17 mouse cellular contexts compared by ENCODE assay signal in the genomic region with DNA sequence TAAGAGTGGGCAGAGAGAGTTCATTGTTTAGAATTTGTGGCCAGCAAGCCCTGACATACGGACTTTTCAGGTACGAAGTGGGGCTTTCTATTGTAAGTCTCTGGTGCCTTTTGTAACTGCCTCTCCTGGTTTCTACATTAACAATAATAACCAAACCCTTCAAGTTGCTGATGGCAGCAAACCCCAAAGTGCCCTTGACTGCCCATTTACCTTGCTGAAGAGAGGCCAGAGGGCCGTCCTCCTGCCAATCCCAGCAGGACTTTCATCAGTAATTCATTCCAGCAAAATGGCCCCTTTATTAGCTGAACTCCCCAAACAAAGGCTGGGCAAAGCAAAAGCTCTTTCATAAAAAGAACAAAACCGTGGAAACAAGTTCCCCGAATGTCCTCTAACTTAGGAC. TPM values are rescaled to one million over a fixed set of nuclear protein-coding genes. Genes with fewer than 3 reads are reported as not detected.
DNase-seq lines count a peak whose midpoint lies in the region; ATAC-seq and TF ChIP-seq lines count a peak whose summit lies in the region.
"Had no signal": no experiment of that assay in that cellular context is flagged by ENCODE, and none has a peak within 500 bp of the region (broad histone marks: within the 10 kb centered on the region; RNA-seq: fewer than 3 reads in every experiment).

No protein-coding gene starts in this region.

- no peak overlapping the region for H3K9ac ChIP-seq in kidney, postnatal 0 days (ENCODE audit: low read depth, low read length)
- no peak overlapping the region for H3K9ac ChIP-seq in hindbrain, embryonic 16.5 days (ENCODE audit: low read depth, low read length)
- H3K9ac ChIP-seq: embryonic facial prominence, embryonic 15.5 days; liver, embryonic 14.5 days; stomach, embryonic 15.5 days had no signal

- intact Hi-C loops in left cerebral cortex, postnatal 4 days (cut with DNase I): no loop called here

- ATAC-seq in kidney, postnatal 0 days (replicated peaks; ENCODE audit: low FRiP score, low read depth): no peak
- ATAC-seq in hindbrain, embryonic 16.5 days: no peak

- DNase-seq in kidney, adult 8-10 months: peak; percentile 62 to 67
- DNase-seq in kidney, postnatal 14 days: no peak
- no peak for DNase-seq in kidney, postnatal 0 days (ENCODE audit: low spot score)
- DNase-seq in lung, postnatal 10 days: peak; percentile 52
- no peak for DNase-seq in left cerebral cortex, postnatal 4 days
- DNase-seq in right cerebral cortex, postnatal 14 days: no peak
- DNase-seq: cerebellum, adult 9-11 months; layer of hippocampus, postnatal 36 days; midbrain, embryonic 14.5 days; thymus, adult 2 months had no signal

- 0 out of 2 replicates have a peak overlapping the region, but pooled peaks have one; percentile 3 for H3K27ac ChIP-seq in cortical plate, adult 2 months (ENCODE audit: insufficient read depth, low read length)
- 0 out of 2 replicates have a peak overlapping the region, but pooled peaks have one; percentile 36 for H3K27ac ChIP-seq in kidney, postnatal 0 days
- H3K27ac ChIP-seq in hindbrain, embryonic 16.5 days (ENCODE audit: low read depth, low read length): no peak overlapping the region
- H3K27ac ChIP-seq: embryonic facial prominence, embryonic 15.5 days; heart, embryonic 10.5 days; liver, embryonic 14.5 days; stomach, embryonic 15.5 days had no signal

- TF ChIP-seq POLR2A in cortical plate, adult 2 months (IDR thresholded peaks at IDR 0.05; ENCODE audit: extremely low read depth, insufficient read depth, low read length): no peak

- peaks cover 4% of the 10 kb centered on the region; the same call in 1 of the 2 replicates for H3K4me1 ChIP-seq in cortical plate, adult 2 months (ENCODE audit: control insufficient read depth, insufficient read depth, low read length)
- H3K4me1 ChIP-seq in kidney, postnatal 0 days (replicated peaks; ENCODE audit: insufficient read depth, low read length): peaks cover 6% of the 10 kb centered on the region; the same call in 1 of the 2 replicates
- H3K4me1 ChIP-seq in hindbrain, embryonic 16.5 days (ENCODE audit: control insufficient read depth, insufficient read depth, low read depth, low read length): peaks cover 7% of the 10 kb centered on the region

- 71% methylated on average over 5 of the region's 5 CpGs for WGBS in kidney, postnatal 0 days
- WGBS in hindbrain, embryonic 16.5 days: 35% methylated on average over 5 of the region's 5 CpGs

- peaks cover 11% of the 10 kb centered on the region for H3K36me3 ChIP-seq in kidney, postnatal 0 days (ENCODE audit: insufficient read depth, low read length)
- H3K36me3 ChIP-seq in hindbrain, embryonic 16.5 days (ENCODE audit: control insufficient read depth, insufficient read depth, low read length): peaks cover 8% of the 10 kb centered on the region

- TF ChIP-seq CTCF in cortical plate, adult 2 months (IDR thresholded peaks at IDR 0.05; ENCODE audit: extremely low read depth, insufficient read depth, low read length): no peak
- TF ChIP-seq CTCF in kidney, postnatal 0 days (IDR thresholded peaks at IDR 0.05; ENCODE audit: low read depth): no peak

- H3K4me3 ChIP-seq in cortical plate, adult 2 months (ENCODE audit: insufficient read depth, low read length): no peak overlapping the region
- H3K4me3 ChIP-seq in kidney, postnatal 0 days (replicated peaks; ENCODE audit: low read depth, low read length): no peak overlapping the region
- no peak overlapping the region for H3K4me3 ChIP-seq in hindbrain, embryonic 16.5 days (ENCODE audit: low read length)
- H3K4me3 ChIP-seq: embryonic facial prominence, embryonic 15.5 days; heart, embryonic 10.5 days; myocyte; stomach, embryonic 15.5 days had no signal

- 0 out of 2 replicates have a peak, but pooled peaks cover 2% of the 10 kb centered on the region for H3K9me3 ChIP-seq in kidney, postnatal 0 days (replicated peaks; ENCODE audit: low read length)
- H3K9me3 ChIP-seq in hindbrain, embryonic 16.5 days (ENCODE audit: control insufficient read depth, low read length): peaks cover 1% of the 10 kb centered on the region
- H3K9me3 ChIP-seq: embryonic facial prominence, embryonic 15.5 days; heart, embryonic 10.5 days; stomach, embryonic 15.5 days had no signal

- H3K27me3 ChIP-seq in kidney, postnatal 0 days (ENCODE audit: insufficient read depth, low read length): no peaks in the 10 kb centered on the region
- H3K27me3 ChIP-seq in hindbrain, embryonic 16.5 days (replicated peaks; ENCODE audit: control insufficient read depth, insufficient read depth, low read length): no peaks in the 10 kb centered on the region
- H3K27me3 ChIP-seq: embryonic facial prominence, embryonic 15.5 days; stomach, embryonic 15.5 days had no signal

- no peak overlapping the region for H3K4me2 ChIP-seq in kidney, postnatal 0 days (ENCODE audit: low read length)
- no peak overlapping the region for H3K4me2 ChIP-seq in hindbrain, embryonic 16.5 days (ENCODE audit: low read length)
- H3K4me2 ChIP-seq: embryonic facial prominence, embryonic 15.5 days; stomach, embryonic 15.5 days had no signal

RNA-seq across cellular contexts. Expression of a gene that starts 58.0 kb away (rescaled TPM):
- 32.8 and 37.4 TPM in 2 replicates for polyA plus RNA-seq in cortical plate, adult 2 months (2012; rRNA removed)
- 28.9 and 32.3 TPM in 2 replicates for polyA plus RNA-seq in kidney, postnatal 0 days (2015; fragmentation: Nextera tagmentation; extraction: Ambion mirVana)
- total RNA-seq in left cerebral cortex, postnatal 4 days (2021): 10 to 100 TPM; 57.2 to 64.9 TPM
- polyA plus RNA-seq in hindbrain, embryonic 16.5 days (2015; fragmentation: Nextera tagmentation; extraction: Ambion mirVana): 35.5 and 39.7 TPM in 2 replicates

Comparison
In these comparisons a context has a peak if more than half of its experiments do, and no peak if none do; other contexts are left out.
1. DNase-seq: peak in kidney, adult 8-10 months (2 of 2) and lung, postnatal 10 days (single experiment); none in kidney, postnatal 14 days (single experiment), kidney, postnatal 0 days (single experiment), left cerebral cortex, postnatal 4 days (single experiment) and right cerebral cortex, postnatal 14 days (single experiment).